Mouse (Mus musculus) layer of hippocampus, adult 9-11 months (tissue): ENCODE measurements at regions not wholly inside any gene's neighbourhood (a gene's known extent, or its start where the extent isn't known, plus 50 kb on each side); places are given as distances from the start of the nearest gene placed in this dataset.

Source experiments
- DNase-seq: peaks from one replicate; pipeline ENCODE4 v3.0.0; 2022

GRCm38 (mm10) chr9:15420677-15421076 lies 63.1 kb upstream of the Cep295 start:
- no peak for DNase-seq

GRCm38 (mm10) chr9:15421864-15422263 lies 64.3 kb upstream of the Cep295 start:
- no peak for DNase-seq

GRCm38 (mm10) chr9:15434279-15434678 lies 59.0 kb upstream of the Smco4 start:
- peak; percentile 23 for DNase-seq

- DNase-seq: no peak
Observed at GRCm38 (mm10) chr9:15439319-15439980, 53.8 kb upstream of the Smco4 start.

GRCm38 (mm10) chr9:15442131-15442530 lies 51.1 kb upstream of the Smco4 start:
- DNase-seq: no peak
